Mouse (Mus musculus) brain, adult 10 weeks (tissue): ENCODE results near the gene Ccdc88c. TPM values are rescaled to one million over a fixed set of nuclear protein-coding genes. Genes with fewer than 3 reads are reported as not detected.

Experiments
- polyA plus RNA-seq: library from polyadenylated mRNA; stranded (reverse); fragments of 350-450 nt; fragmentation: Illumina TruSeq; extraction: RNeasy Lipid Tissue Mini Kit (QIAGEN cat#74804); gene quantifications from one replicate; pipeline ENCODE4 v1.2.3, GENCODE M21; 2015; ENCODE audit warnings: low read depth, low replicate concordance

Ccdc88c gene
- 19.6 TPM for polyA plus RNA-seq

GRCm38 (mm10) chr12:101028954-101029731 lies at the start of gene Ccdc88c:
TSS of gene Ccdc88c (minus strand) at chr12:101029056.

GRCm38 (mm10) chr12:100907598-100908297 lies 121.1 kb downstream of the Ccdc88c start, which contains the start of gene Gpr68:
TSS of gene Gpr68 (minus strand) at chr12:100908198.

Other genes starting within 250 kb of the Ccdc88c start
- gene Dglucy, start 250.0 kb downstream of the Ccdc88c start, polyA plus RNA-seq = 6.9 TPM
- 11.2 TPM for gene Gpr68, start 120.9 kb downstream of the Ccdc88c start, polyA plus RNA-seq
- 26.3 TPM for gene Ppp4r3a, start 54.6 kb upstream of the Ccdc88c start, polyA plus RNA-seq